Mouse (Mus musculus) leukemia stem cell, adult 10-12 weeks (primary cell): ENCODE results near the gene Zcchc7. TPM values are rescaled to one million over a fixed set of nuclear protein-coding genes. Genes with fewer than 3 reads are reported as not detected.

Source experiments
- polyA plus RNA-seq: library from polyadenylated mRNA; stranded (reverse); fragments of >175 nt; gene quantifications from 2 replicates; pipeline ENCODE4 v1.2.3, GENCODE M21; 2012; ENCODE audit warnings: low replicate concordance

Zcchc7 gene
- 18.9 and 28.8 TPM in 2 replicates for polyA plus RNA-seq

DNA sequence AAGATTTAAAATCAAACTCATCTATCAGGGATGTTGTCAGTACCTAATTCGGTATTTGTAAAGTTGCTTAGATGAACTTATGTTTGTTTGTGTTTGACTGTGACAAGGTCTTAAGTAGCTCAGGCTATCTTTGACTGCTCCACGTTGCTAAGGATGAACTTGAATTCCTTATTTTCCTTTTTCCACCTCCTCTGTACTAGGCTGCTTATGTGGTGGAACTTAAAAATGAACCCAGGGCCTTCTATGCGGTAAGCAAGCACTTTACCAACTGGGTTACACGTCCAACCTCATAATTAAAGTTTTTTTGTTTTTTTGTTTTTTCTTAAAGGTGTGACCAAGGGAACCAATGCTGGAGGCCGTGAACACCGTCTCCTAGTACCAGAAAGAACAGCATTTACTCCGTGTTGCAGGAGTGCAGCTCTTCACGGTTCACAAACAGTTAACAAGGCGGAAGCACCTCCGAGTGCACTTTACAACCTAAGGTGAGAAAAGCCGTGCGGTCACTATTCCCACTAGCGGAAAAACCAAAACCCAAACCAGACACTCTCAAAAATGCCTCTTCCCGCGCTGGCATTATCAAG lies at the start of gene Zcchc7:
TSS of gene Zcchc7 (plus strand) at position 325 of the 581 bp plus-strand sequence.

DNA sequence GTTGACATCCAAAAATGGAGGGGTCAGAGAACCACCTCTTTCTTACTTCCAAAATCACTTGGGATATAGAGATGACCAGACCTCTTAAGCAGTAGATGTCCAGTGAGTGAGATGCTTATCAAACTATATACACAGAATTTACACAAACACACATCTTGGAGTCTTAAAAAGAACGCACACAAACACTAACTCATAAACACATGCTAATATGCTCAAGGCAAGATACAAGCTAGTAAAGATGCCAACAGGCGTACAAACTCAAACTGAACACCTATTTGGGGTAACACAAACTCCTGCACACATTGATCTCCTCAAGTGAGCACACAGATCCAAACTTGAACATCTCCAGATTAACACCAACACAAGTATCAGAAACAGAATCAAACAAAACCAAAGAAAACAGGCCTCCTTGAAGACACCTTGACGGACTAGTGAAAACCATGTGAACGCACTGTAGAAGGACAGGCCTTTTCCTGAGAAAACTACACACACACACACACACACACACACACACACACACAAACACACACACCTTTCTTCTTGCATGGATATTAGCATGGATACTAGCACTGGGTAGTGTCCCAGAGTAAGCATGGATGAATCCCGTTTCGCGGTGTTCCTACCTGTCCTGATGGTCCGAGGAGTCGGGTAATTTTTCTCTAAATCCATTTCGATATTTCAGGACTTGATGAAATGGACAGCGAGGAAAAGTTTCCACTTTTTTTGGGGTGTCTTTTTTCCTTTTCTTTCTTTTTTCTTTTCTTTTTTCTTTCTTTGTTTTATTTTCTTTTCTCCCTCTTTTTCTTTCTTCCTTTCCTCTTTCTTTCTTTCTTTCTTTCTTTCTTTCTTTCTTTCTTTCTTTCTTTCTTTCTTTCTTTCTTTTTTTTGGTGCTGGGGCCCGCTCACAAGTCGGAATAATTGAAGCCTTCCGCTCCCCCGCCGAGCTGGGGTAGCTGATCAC lies 45.7 kb upstream of the Zcchc7 start, which contains the start of gene Pax5:
TSS of gene Pax5 (minus strand) at position 748 of the 961 bp plus-strand sequence.

DNA sequence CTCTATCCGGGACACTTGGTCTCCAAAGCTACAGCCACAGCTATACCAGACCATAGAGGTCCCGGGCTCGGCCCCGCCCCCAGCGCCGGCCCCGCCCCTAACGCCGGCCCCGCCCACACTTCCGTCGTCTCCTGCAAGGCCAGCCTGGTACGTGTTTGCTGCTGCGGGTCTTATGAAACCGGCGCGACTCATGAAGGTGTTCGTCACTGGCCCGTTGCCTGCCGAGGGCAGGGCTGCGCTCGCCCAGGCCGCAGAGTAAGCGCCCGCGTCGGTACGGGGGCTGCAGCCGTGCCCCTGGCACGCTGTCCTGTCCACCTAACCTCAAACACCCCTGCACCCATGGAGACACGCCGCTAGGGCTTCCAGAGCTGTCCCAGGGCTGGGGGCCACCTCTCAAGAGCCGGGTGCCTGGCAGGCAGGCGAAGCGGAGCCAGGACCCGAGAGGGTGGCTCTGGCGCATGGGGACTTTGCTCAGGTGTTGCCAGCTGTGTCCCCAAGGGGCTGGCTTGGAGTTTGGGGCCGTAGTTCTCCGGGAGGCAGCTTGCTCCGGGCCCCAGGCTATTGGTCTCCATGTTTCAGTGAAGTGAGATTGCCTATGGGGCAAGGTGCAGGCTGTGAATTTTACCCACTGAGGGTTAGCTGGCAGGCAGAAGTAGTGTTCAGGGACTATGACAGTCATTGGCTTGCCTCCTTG lies 225.8 kb downstream of the Zcchc7 start, which contains the start of gene Grhpr:
TSS of gene Grhpr (plus strand) at position 116 of the 694 bp plus-strand sequence.

Other genes starting within 250 kb of the Zcchc7 start
- 117 and 147 TPM in 2 replicates for gene Pax5, start 45.4 kb upstream of the Zcchc7 start, polyA plus RNA-seq
- gene Grhpr, start 225.5 kb downstream of the Zcchc7 start, polyA plus RNA-seq = 10.2 and 22.9 TPM in 2 replicates